Comparison of ENCODE assay signal across 8 mouse cellular contexts in the genomic region with DNA sequence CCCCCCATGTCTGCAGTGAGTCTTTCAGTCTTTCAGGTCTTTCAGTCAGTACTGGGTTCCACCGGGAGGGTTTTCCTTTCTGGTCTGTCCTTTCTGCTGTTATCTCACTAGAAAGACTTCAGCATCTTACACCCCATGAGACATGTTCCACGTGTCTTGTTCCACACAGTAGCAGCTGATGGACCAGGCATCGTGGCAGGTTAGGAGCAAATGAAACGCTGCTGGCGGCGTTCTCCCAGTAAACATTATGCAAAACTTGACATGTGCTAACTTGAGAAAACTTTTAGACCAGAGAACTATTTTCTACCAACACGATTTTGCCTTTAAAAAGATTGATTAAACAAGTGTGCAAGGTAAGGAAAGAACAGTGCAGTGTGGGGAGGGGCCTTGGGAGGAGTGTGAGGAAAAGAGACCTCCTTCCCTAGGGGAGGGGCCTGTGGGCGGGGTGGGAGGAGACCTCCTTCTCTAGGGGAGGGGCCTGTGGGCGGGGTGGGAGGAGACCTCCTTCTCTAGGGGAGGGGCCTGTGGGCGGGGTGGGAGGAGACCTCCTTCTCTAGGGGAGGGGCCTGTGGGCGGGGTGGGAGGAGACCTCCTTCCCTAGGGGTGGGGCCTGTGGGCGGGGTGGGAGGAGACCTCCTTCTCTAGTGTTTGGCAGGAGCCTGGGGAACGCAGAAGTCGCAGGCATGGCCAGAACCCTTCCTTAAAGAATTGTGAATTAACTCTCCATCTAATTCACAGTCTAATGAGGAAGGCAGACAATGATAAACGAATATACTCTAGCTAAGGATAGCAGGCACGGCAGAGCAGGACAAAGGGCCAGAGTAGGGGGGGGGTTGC.
DNase-seq lines count a peak whose midpoint lies in the region; ATAC-seq and TF ChIP-seq lines count a peak whose summit lies in the region.

No protein-coding gene starts in this region.

- H3K4me3 ChIP-seq in hindbrain, embryonic 13.5 days: peak overlapping the region; percentile 35
- H3K4me3 ChIP-seq in liver, adult 2 months (ENCODE audit: insufficient read depth, low read depth, low read length): peak overlapping the region; percentile 56

- peak overlapping the region; percentile 56 for H3K9ac ChIP-seq in hindbrain, embryonic 13.5 days
- peak overlapping the region; percentile 36 for H3K9ac ChIP-seq in liver, adult 2 months (ENCODE audit: low read depth, low read length)

- H3K4me1 ChIP-seq in hindbrain, embryonic 13.5 days (replicated peaks): peaks cover 31% of the 10 kb centered on the region
- H3K4me1 ChIP-seq in liver, adult 2 months (ENCODE audit: control insufficient read depth, insufficient read depth, low read length): peaks cover 4% of the 10 kb centered on the region; the same call in 1 of the 2 replicates

- WGBS in hindbrain, embryonic 13.5 days: 7% methylated on average over 13 of the region's 16 CpGs
- WGBS in liver, adult 2 months: 2% methylated on average over 15 of the region's 16 CpGs

- no peaks in the 10 kb centered on the region for H3K36me3 ChIP-seq in hindbrain, embryonic 13.5 days
- H3K36me3 ChIP-seq in liver, adult 2 months (ENCODE audit: control insufficient read depth, insufficient read depth, low read length): no peaks in the 10 kb centered on the region

- H3K4me2 ChIP-seq in hindbrain, embryonic 13.5 days: peak overlapping the region; percentile 57

- no peaks in the 10 kb centered on the region for H3K79me2 ChIP-seq in liver, adult 2 months (ENCODE audit: control insufficient read depth, insufficient read depth, low read length)

- TF ChIP-seq POLR2A in liver, adult 2 months (IDR thresholded peaks at IDR 0.05; ENCODE audit: extremely low read depth, insufficient read depth, low read length): no peak

- ATAC-seq in erythroblast, adult 5-6 weeks (replicated peaks; ENCODE audit: low FRiP score, poor library complexity, severe bottlenecking): peak; percentile 65
- peak; percentile 61 for ATAC-seq in hindbrain, embryonic 13.5 days (ENCODE audit: low FRiP score)
- ATAC-seq in monocyte, adult 5-6 weeks (replicated peaks; ENCODE audit: insufficient number of reproducible peaks, low FRiP score, low TSS enrichment, poor library complexity, severe bottlenecking): peak; percentile 32

- TF ChIP-seq CTCF in liver, adult 2 months (IDR thresholded peaks at IDR 0.05; ENCODE audit: low read depth, low read length): no peak

- no peaks in the 10 kb centered on the region for H3K27me3 ChIP-seq in hindbrain, embryonic 13.5 days
- no peaks in the 10 kb centered on the region for H3K27me3 ChIP-seq in liver, adult 2 months (ENCODE audit: control insufficient read depth, insufficient read depth, low read length)

- peak; percentile 51 to 53 for DNase-seq in B cell, adult 2 months
- DNase-seq in T-cell, adult 2 months (ENCODE audit: low spot score): peak; percentile 30
- DNase-seq in liver, adult 2 months (ENCODE audit: extremely low read depth, low read depth, low spot score): peak; percentile 73
- DNase-seq in thymus, postnatal 4 days: peak; percentile 59
- no peak for DNase-seq in right cerebral cortex, postnatal 25 days

- no peak overlapping the region for H3K27ac ChIP-seq in hindbrain, embryonic 13.5 days
- H3K27ac ChIP-seq in liver, adult 2 months (replicated peaks; ENCODE audit: insufficient read depth, low read depth, low read length): 0 out of 2 replicates have a peak overlapping the region, but pooled peaks have one; percentile 4

- H3K9me3 ChIP-seq in hindbrain, embryonic 13.5 days: no peaks in the 10 kb centered on the region
